Mouse (Mus musculus) liver, postnatal 0 days (tissue): ENCODE measurements around the gene Epo.

Experiments used
- CTCF ChIP-seq: sonication (generic); IDR thresholded peaks from 2 replicates; pipeline ENCODE4 v1.5.1; 2016; ENCODE audit warnings: antibody characterized with exemption, low read depth
- EP300 ChIP-seq: IDR thresholded peaks from 2 replicates; pipeline ENCODE4 v1.6.1; 2016; ENCODE audit warnings: antibody characterized with exemption, low read depth, mild to moderate bottlenecking

DNA sequence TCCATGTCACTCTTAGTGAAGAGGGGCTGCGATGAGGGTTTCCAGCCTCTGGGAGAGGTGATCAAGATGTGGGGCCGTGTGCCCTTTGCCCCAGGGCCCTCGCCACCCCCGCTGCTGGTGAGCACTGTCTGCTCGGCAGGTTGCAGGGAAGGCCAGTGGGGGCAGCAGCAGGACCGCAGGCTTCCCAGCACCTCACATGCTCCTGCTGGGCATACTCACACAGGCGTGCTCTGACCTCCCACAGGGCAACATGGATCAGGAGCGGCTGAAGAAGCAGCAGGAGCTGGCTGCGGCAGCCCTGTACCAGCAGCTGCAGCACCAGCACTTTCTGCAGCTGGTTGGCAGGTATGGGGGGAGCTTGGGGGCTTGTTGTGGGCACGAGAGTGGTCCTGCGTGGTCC is 10.3 kb downstream of the Epo start:
- TF ChIP-seq CTCF (no peak), EP300 (no peak)
